Mouse (Mus musculus) stomach, embryonic 16.5 days (tissue): ENCODE measurements at regions not wholly inside any gene's neighbourhood (a gene's known extent, or its start where the extent isn't known, plus 50 kb on each side); places are given as distances from the start of the nearest gene placed in this dataset.

Experiments
- ATAC-seq: fragments of 200-750 bp; cut with Nextera tagmentation; 2 replicates; pipeline ENCODE4 v1.8.0; 2017; ENCODE audit warnings: moderate number of reproducible peaks, moderate TSS enrichment; ENCODE audit not compliant: insufficient read depth, low FRiP score
- H3K27ac ChIP-seq: fragments of 300-500 bp; sonication (generic); 2 replicates; pipeline ENCODE4 v1.5.1; 2014; ENCODE audit warnings: low read length
- H3K27me3 ChIP-seq: fragments of 300-500 bp; sonication (generic); 2 replicates; pipeline ENCODE4 v1.6.1; 2014; ENCODE audit warnings: low read length, control low read depth, mixed read lengths; ENCODE audit not compliant: control insufficient read depth, insufficient read depth
- H3K36me3 ChIP-seq: fragments of 300-500 bp; sonication (generic); 2 replicates; pipeline ENCODE4 v1.6.1; 2014; ENCODE audit warnings: low read length; ENCODE audit not compliant: control insufficient read depth, insufficient read depth
- H3K4me1 ChIP-seq: fragments of 300-500 bp; sonication (generic); 2 replicates; pipeline ENCODE4 v1.6.1; 2014; ENCODE audit warnings: low read length, control low read depth, mixed read lengths; ENCODE audit not compliant: control insufficient read depth, insufficient read depth
- H3K4me2 ChIP-seq: fragments of 300-500 bp; sonication (generic); 2 replicates; pipeline ENCODE4 v1.6.1; 2014; ENCODE audit warnings: low read depth, low read length, mixed read lengths
- H3K4me3 ChIP-seq: fragments of 300-500 bp; sonication (generic); replicated peaks from 2 replicates; pipeline ENCODE4 v1.5.1; 2014; ENCODE audit warnings: mild to moderate bottlenecking, low read length
- H3K9ac ChIP-seq: fragments of 300-500 bp; sonication (generic); 2 replicates; pipeline ENCODE4 v1.6.1; 2014; ENCODE audit warnings: low read length
- H3K9me3 ChIP-seq: fragments of 300-500 bp; sonication (generic); replicated peaks from 2 replicates; pipeline ENCODE4 v1.6.1; 2016; ENCODE audit warnings: low read length, control low read depth; ENCODE audit not compliant: control insufficient read depth
- WGBS: fragments of 180-500 bp; shearing (Covaris S2); extraction: QIAGEN DNeasy Blood & Tissue Kit; methylation state at CpG from one replicate; pipeline ENCODE4 v1.1.7; 2014; 5-methylcytosine and 5-hydroxymethylcytosine counted together

DNA sequence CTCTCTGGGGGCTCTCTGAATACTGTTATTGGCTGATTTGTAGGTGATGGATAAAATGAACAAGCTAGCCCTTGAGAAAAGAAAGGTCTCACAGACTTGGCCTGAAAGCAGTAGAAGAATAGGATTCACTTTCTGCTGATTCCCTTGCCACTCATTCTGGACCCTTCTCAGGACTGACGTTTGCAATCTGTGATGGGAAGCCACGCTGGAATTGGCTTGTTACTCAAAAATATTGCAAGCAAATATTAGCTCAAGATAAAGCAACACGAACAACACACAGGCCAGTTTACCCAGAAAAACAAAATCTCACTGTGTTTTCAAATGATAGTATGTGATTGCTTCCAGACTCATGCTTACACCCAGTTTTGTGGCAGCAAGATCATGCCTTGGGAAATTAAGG lies 137.7 kb upstream of the Id2 start:
- Histone ChIP-seq H3K27ac (no peak overlapping the region), H3K4me2 (no peak overlapping the region), H3K4me3 (no peak overlapping the region), H3K27me3 (no peaks in the 10 kb centered on the region), H3K9me3 (no peaks in the 10 kb centered on the region), H3K36me3 (no peaks in the 10 kb centered on the region), H3K9ac (no peak overlapping the region), H3K4me1 (no peaks in the 10 kb centered on the region; the same call in 1 of the 2 replicates)
- WGBS = 46% methylated on average over 3 of the region's 3 CpGs
- no peak for ATAC-seq

DNA sequence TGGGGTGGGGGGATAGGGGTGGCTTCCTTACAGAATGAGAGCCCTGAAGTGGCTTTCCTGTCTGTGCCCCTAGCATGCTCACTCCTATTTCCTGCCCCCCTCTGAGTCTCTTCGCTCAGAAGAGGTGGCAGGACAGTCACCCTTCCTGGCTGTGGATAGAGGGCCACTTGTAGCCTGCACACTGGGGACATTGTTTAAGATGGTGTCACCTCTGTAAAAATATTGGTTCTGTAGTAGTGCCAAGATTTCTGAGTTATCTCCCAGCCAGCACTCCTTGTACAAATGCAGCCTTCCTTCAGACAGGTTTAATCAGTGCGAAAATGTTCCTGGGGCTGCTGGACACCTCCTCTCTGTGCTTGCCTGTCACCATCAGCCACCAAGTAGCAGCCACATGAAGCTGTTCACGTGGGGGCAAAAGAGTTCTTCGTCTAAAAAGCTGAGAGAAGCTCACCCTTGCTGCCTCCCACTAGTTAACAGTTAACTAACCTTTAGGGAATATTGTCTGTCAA lies 136.1 kb upstream of the Id2 start:
- Histone ChIP-seq H3K27ac (no peak overlapping the region), H3K4me3 (no peak overlapping the region), H3K4me2 (no peak overlapping the region), H3K9me3 (no peaks in the 10 kb centered on the region), H3K36me3 (no peaks in the 10 kb centered on the region), H3K4me1 (no peaks in the 10 kb centered on the region; the same call in 1 of the 2 replicates), H3K9ac (no peak overlapping the region), H3K27me3 (no peaks in the 10 kb centered on the region)
- 59% methylated on average over 4 of the region's 4 CpGs for WGBS
- ATAC-seq = peak; percentile 57; the same call in 1 of the 2 replicates

DNA sequence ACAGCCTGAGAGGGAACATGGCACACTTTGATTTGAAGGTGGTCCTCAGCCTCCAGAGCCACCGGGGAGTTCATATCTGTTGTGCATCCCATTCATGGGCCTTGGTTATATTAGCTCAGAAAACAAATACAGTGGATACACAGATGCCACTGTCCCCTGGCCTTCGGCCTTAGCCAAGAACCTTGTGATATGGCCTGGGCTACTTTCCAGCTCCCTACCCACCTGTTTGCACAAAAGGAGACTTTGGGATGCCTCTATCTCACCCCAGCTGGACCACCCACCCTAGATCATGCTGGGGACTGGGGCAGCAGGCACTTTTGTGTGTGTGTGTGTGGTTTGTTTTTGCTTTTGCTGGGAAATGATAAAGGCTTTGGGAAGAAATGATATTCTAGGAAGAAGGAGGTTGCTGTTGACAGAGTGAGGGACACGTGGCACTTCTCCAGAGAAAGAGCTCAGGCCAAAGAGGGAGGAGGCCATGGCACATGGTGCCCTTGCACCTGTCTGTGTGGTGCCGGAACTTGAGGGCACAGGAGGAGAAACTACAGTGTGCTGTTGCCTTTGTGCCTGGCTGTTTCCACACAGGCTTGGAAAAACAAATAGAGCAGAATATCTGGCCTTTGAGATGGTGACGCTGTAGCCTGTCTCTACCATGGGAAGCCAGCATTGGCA lies 135.6 kb upstream of the Id2 start:
- Histone ChIP-seq H3K27me3 (no peaks in the 10 kb centered on the region), H3K4me1 (no peaks in the 10 kb centered on the region; the same call in 1 of the 2 replicates), H3K36me3 (no peaks in the 10 kb centered on the region), H3K9me3 (no peaks in the 10 kb centered on the region), H3K4me3 (no peak overlapping the region), H3K4me2 (no peak overlapping the region), H3K27ac (no peak overlapping the region), H3K9ac (no peak overlapping the region)
- ATAC-seq = peak; percentile 64; the same call in 1 of the 2 replicates
- WGBS = 72% methylated on average over 5 of the region's 5 CpGs

DNA sequence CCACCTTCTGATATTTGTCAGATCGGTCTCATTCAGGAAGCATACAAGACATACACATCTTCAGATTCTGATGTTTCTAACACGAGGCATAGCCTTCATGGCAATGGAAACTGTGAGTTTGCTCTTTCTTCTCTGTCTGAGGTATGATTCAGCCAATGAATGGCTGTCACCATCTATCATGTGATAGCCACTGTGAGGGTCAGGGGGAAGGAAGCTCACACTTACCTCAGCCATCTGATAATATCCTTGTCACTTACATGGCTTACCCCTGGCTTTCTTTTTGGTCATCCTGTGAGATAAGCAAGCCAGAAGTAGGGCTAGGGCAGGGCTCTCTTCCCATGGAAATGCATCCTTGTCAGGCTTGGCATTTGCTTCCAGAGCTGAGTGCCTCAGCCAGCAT lies 131.8 kb upstream of the Id2 start:
- H3K4me3 ChIP-seq = no peak overlapping the region
- no peaks in the 10 kb centered on the region for H3K36me3 ChIP-seq
- H3K9me3 ChIP-seq = no peaks in the 10 kb centered on the region
- no peak overlapping the region for H3K9ac ChIP-seq
- H3K27ac ChIP-seq = no peak overlapping the region
- no peak overlapping the region for H3K4me2 ChIP-seq
- ATAC-seq = no peak
- no peaks in the 10 kb centered on the region for H3K4me1 ChIP-seq
- WGBS = 67% methylated on average over 2 of the region's 2 CpGs
- H3K27me3 ChIP-seq = no peaks in the 10 kb centered on the region

DNA sequence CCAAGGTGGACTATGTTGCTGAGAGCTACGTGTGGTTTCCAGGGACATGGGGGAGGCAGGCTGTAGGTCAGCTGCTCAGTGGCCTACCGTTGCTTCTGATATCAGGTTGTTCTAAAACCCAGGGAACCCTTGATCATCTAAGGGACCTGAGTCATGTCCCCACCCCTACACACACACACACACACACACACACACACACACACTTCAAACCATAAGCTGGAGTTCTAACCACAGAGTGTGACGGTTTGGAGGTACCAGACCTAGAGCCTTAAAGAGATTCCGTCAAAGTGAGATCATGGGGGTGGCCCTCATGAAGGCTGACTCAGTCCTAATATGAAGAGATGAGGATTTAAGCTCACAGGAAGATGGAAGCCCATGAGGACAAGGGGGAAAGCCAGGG lies 130.8 kb upstream of the Id2 start:
- Histone ChIP-seq H3K9ac (no peak overlapping the region), H3K4me3 (no peak overlapping the region), H3K27me3 (no peaks in the 10 kb centered on the region), H3K36me3 (no peaks in the 10 kb centered on the region), H3K27ac (no peak overlapping the region), H3K4me1 (no peaks in the 10 kb centered on the region), H3K9me3 (no peaks in the 10 kb centered on the region), H3K4me2 (no peak overlapping the region)
- no peak for ATAC-seq
- WGBS = 88% methylated on average over 4 of the region's 4 CpGs

DNA sequence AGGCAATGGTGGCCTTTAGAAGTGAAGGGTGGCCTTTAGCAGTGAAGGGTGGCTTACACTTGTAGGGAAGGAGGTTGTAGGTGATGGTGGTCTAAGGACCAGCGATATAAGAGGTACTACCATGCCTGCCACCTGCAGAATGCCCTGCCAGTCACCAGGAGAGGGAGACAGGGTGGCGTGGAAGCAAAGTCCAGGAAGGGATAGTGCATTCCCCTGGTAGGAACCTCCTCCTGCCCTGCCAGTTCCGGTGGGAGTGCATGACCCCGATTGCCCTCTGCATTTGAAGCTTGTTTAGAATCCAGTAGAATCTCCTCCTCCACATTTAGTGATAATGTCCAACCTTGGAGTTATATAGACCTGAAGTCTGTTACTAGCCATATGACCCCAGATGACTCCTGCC lies 127.7 kb upstream of the Id2 start:
- Histone ChIP-seq H3K9me3 (no peaks in the 10 kb centered on the region), H3K9ac (no peak overlapping the region), H3K27ac (no peak overlapping the region), H3K27me3 (no peaks in the 10 kb centered on the region), H3K36me3 (no peaks in the 10 kb centered on the region), H3K4me3 (no peak overlapping the region), H3K4me2 (no peak overlapping the region), H3K4me1 (peaks cover 6% of the 10 kb centered on the region; the same call in 1 of the 2 replicates)
- WGBS = 73% methylated on average over 4 of the region's 4 CpGs
- no peak for ATAC-seq

GRCm38 (mm10) chr12:25224201-25224600 lies 127.3 kb upstream of the Id2 start:
- Histone ChIP-seq H3K9me3 (no peaks in the 10 kb centered on the region), H3K4me3 (no peak overlapping the region), H3K36me3 (no peaks in the 10 kb centered on the region), H3K27me3 (no peaks in the 10 kb centered on the region), H3K27ac (no peak overlapping the region), H3K4me2 (no peak overlapping the region), H3K4me1 (peaks cover 6% of the 10 kb centered on the region; the same call in 1 of the 2 replicates), H3K9ac (no peak overlapping the region)
- 80% methylated on average over 2 of the region's 2 CpGs for whole genome bisulfite sequencing
- no peak for ATAC-seq

DNA sequence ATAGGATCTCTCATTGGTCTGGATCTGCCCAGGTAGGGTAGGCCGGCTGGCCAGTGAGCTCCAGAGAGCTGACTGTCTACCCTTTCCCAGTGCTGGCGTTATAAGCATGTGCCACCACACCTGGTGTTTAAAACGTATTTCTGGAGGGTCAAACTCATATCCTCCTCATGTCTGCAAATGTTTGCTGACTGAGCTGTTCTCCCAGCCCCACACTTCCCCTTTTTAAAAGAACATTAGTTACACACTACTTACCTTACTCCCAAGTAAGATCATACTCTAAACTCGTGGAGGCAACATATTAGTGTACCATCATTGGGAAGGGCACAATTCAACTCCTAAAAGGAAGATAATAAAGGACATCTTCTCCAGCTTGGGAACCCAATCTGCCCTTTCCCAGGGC lies 126.6 kb upstream of the Id2 start:
- Histone ChIP-seq H3K27me3 (no peaks in the 10 kb centered on the region), H3K4me3 (no peak overlapping the region), H3K4me2 (no peak overlapping the region), H3K36me3 (no peaks in the 10 kb centered on the region), H3K9ac (no peak overlapping the region), H3K27ac (no peak overlapping the region), H3K9me3 (no peaks in the 10 kb centered on the region), H3K4me1 (peaks cover 6% of the 10 kb centered on the region; the same call in 1 of the 2 replicates)
- ATAC-seq = no peak
- 70% methylated on average over 4 of the region's 4 CpGs for WGBS

DNA sequence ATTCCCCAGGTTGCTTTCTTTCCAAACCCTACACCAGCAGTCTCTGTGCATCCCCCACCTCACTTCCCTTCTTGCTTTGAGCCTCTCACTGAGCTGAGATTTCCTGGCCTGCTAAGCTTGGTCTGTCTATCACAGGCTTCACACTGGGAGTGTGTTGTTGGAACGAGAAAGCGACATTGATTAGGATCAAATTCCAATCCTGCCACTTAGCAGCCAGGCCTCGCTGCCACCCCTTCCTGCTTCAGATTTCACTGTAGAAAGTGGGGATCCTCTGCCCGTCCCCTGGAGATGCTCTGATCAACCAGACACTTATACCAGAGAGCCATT lies 123.8 kb upstream of the Id2 start:
- H3K27ac ChIP-seq = no peak overlapping the region
- no peak overlapping the region for H3K9ac ChIP-seq
- peaks cover 13% of the 10 kb centered on the region for H3K4me1 ChIP-seq

More for the DNA sequence above, 123.8 kb upstream of the Id2 start:
- Histone ChIP-seq H3K36me3 (no peaks in the 10 kb centered on the region), H3K4me2 (no peak overlapping the region), H3K9me3 (no peaks in the 10 kb centered on the region), H3K27me3 (no peaks in the 10 kb centered on the region), H3K4me3 (no peak overlapping the region)
- ATAC-seq = no peak
- WGBS = 57% methylated on average over 4 of the region's 4 CpGs
